Mouse (Mus musculus): ENCODE data around the gene H2afv.

- no peak for TF ChIP-seq GATA1 (IDR thresholded peaks at IDR 0.05; ENCODE audit: low read length)
- no peak for TF ChIP-seq TAL1 (IDR thresholded peaks at IDR 0.05; ENCODE audit: low read length)
These were observed 55.4 kb downstream of the H2afv start, which contains the start of gene Zmiz2 for GRCm38 (mm10) chr11:6388726-6389413.

Measured in erythroblast, embryonic 14.5 days (primary cell).